Mouse (Mus musculus) hindbrain, embryonic 15.5 days (tissue): Measurements from ENCODE around the gene Neu2. TPM values are rescaled to one million over a fixed set of nuclear protein-coding genes. Genes with fewer than 3 reads are reported as not detected.
"Not testable (repeated sequence)": the region's sequence is repeated elsewhere in the genome, so short reads cannot be mapped to it uniquely, and the experiment has no call there.

Source experiments
- ATAC-seq: fragments of 200-750 bp; cut with Nextera tagmentation; 2 replicates; pipeline ENCODE4 v1.8.0; 2017; ENCODE audit warnings: low read depth, moderate number of reproducible peaks, moderate TSS enrichment; ENCODE audit not compliant: low FRiP score
- H3K27ac ChIP-seq: fragments of 300-500 bp; sonication (generic); replicated peaks from 2 replicates; pipeline ENCODE4 v1.5.1; 2015; ENCODE audit warnings: mild to moderate bottlenecking, inconsistent platforms
- H3K27me3 ChIP-seq: fragments of 300-500 bp; sonication (generic); 2 replicates; pipeline ENCODE4 v1.6.1; 2015; ENCODE audit warnings: control low read depth, inconsistent platforms
- H3K36me3 ChIP-seq: fragments of 300-500 bp; sonication (generic); 2 replicates; pipeline ENCODE4 v1.6.1; 2015; ENCODE audit warnings: control low read depth, inconsistent platforms
- H3K4me1 ChIP-seq: fragments of 300-500 bp; sonication (generic); replicated peaks from 2 replicates; pipeline ENCODE4 v1.6.1; 2015; ENCODE audit warnings: control low read depth, inconsistent platforms
- H3K4me2 ChIP-seq: fragments of 300-500 bp; sonication (generic); 2 replicates; pipeline ENCODE4 v1.6.1; 2015; ENCODE audit warnings: moderate library complexity, mild to moderate bottlenecking, inconsistent platforms
- H3K4me3 ChIP-seq: fragments of 300-500 bp; sonication (generic); 2 replicates; pipeline ENCODE4 v1.5.1; 2015; ENCODE audit warnings: mild to moderate bottlenecking, inconsistent platforms
- H3K9ac ChIP-seq: fragments of 300-500 bp; sonication (generic); 2 replicates; pipeline ENCODE4 v1.6.1; 2015; ENCODE audit warnings: inconsistent platforms
- H3K9me3 ChIP-seq: fragments of 300-500 bp; sonication (generic); 2 replicates; pipeline ENCODE4 v1.6.1; 2016; ENCODE audit warnings: control low read depth, inconsistent platforms
- WGBS: fragments of 180-500 bp; shearing (Covaris S2); methylation state at CpG from one replicate; pipeline ENCODE4 v1.1.7; 2015; 5-methylcytosine and 5-hydroxymethylcytosine counted together
- polyA plus RNA-seq: library from polyadenylated mRNA; unstranded; fragments of >200 nt; fragmentation: Nextera tagmentation; extraction: Ambion mirVana; gene quantifications from 2 replicates; pipeline ENCODE4 v1.2.1, GENCODE M21; 2015

Neu2 gene
- polyA plus RNA-seq = 0.43 and 0.73 TPM in 2 replicates

DNA sequence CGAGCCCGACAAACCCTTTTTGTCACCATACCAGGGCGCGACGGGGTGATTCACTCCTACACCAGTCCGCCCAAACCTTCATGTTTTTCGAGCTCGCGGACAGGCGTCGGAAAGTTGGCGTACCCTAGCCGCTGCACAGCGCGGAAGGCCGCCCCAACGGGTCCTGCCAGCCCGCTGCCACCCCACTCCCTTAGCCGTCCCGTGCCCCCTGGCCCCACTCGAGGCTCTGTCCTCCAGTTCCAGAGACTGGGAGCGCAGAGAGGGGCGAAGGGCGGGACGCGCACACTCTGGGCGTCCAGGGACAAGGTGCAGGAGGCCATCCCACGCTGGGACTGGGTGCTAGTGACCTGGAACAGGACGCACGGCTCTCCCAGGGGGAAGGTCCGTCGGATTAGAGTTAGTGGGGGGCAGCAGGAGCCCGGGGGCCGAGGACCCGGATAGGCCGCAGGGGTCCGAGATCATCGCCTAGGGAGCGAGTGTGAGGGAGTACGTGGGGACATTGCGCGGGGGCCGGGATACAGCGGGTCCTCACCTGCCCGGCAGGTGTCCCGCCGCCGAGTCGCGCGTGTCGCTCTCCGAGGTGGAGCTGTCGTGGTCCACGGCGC lies at the start of gene Neu2:
Neu2 (plus strand) TSS at position 329 of the 605 bp plus-strand sequence.
- Histone ChIP-seq H3K4me2 (peak within 1 kb of the TSS; percentile 87), H3K36me3 (no peaks in the 10 kb centered on the region), H3K4me1 (peaks cover 19% of the 10 kb centered on the region), H3K9ac (peak within 1 kb of the TSS; percentile 54), H3K27ac (0 out of 2 replicates have a peak within 1 kb of the TSS, but pooled peaks have one; percentile 37), H3K9me3 (no peaks in the 10 kb centered on the region), H3K4me3 (peak within 1 kb of the TSS; percentile 60), H3K27me3 (peaks cover 26% of the 10 kb centered on the region; the same call in 1 of the 2 replicates)
- 1% methylated on average over 56 of the region's 56 CpGs for WGBS
- ATAC-seq = peak; percentile 46

DNA sequence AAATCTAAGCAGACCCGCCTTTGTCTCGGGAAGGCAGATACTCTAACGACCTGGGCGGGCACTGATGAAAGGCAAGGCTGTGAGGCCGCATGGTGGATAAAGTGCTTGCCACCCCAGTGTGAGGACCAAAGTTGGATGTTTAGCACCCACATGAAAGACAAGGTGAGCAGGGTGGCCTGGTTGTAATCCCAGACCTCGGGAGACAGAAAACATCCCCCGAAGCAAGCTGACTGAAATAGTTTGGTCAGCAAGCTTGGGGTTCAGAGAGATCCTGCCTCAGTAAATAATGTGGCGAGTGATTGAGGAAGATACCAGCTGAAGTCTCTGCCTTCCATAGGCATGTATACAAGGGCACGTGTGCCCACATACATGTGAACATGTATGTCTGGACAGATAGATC lies 42.2 kb upstream of the Neu2 start:
- H3K4me1 ChIP-seq = no peaks in the 10 kb centered on the region
- H3K4me2 ChIP-seq = no peak overlapping the region
- H3K4me3 ChIP-seq = no peak overlapping the region
- H3K9ac ChIP-seq = no peak overlapping the region
- H3K9me3 ChIP-seq = no peaks in the 10 kb centered on the region
- H3K27ac ChIP-seq = no peak overlapping the region
- no peaks in the 10 kb centered on the region for H3K36me3 ChIP-seq
- ATAC-seq = no peak
- WGBS = 81% methylated on average over 9 of the region's 9 CpGs
- H3K27me3 ChIP-seq = no peaks in the 10 kb centered on the region

DNA sequence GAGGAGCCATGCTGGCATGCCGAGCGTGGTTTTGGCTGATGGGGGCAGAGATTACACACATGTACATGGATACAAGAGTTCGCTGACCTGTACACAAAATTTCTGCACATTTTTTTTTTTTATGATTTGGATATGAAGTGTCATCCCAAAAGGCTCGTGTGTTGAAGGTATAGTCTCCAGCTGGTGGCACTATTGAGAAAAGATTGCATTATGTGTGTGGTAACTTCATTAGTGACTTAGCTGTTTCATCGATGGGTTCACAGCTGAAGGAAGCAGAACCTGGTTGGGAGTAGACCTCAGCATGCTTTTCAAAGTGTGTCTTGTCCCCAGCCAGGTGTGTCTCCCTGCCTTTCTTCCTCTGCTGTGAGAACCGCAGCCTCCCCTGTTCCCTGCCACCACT lies 41.4 kb upstream of the Neu2 start:
- no peak overlapping the region for H3K4me3 ChIP-seq
- 73% methylated on average over 6 of the region's 6 CpGs for WGBS
- ATAC-seq = no peak
- no peaks in the 10 kb centered on the region for H3K36me3 ChIP-seq
- H3K27me3 ChIP-seq = no peaks in the 10 kb centered on the region
- H3K4me2 ChIP-seq = no peak overlapping the region
- H3K9me3 ChIP-seq = no peaks in the 10 kb centered on the region
- no peaks in the 10 kb centered on the region for H3K4me1 ChIP-seq
- H3K27ac ChIP-seq = no peak overlapping the region
- no peak overlapping the region for H3K9ac ChIP-seq

DNA sequence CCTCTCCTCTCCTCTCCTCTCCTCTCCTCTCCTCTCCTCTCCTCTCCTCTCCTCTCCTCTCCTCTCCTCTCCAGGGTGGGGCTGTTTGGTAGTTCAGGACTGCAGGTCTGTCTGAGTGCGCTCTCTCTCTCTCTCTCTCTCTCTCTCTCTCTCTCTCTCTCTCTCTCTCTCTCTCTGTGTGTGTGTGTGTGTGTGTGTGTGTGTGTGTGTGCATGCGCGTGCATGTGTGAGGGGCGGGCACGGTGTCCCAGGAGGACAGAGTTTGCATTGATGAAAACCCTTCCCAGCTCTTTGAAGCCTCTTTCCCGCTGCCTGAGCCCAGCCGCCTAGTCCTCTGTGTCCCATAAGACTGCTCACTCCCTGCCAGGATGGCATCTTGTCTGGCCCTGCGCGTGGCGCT lies 39.7 kb upstream of the Neu2 start, which contains the start of gene Snorc:
Snorc (plus strand) TSS at position 301 of the 400 bp plus-strand sequence.
- H3K4me3 ChIP-seq, H3K9me3 ChIP-seq, H3K27ac ChIP-seq, H3K27me3 ChIP-seq, H3K4me1 ChIP-seq, H3K9ac ChIP-seq, H3K4me2 ChIP-seq, ATAC-seq, H3K36me3 ChIP-seq: not testable (repeated sequence)
- WGBS = 24% methylated on average over 7 of the region's 10 CpGs

DNA sequence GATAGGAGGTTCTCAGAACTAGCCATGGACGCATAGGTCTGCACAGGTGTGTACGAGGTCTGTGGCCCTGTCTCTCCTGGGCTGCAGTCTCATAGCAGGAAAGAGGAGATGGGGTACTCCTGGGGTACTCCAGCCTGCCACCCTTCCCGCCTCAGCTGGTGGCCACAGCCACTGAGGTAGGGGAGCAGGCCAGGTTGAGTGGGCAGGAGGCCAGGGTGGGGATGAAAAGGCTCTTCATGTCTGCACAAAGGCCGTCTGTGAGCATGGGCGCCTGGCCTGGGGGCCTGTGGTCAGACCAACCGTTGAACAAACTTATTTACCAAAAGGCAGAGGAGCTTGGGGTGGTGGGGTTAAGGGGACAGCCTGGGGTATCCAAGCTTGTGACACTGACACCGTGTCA lies 37.8 kb upstream of the Neu2 start:
- ATAC-seq = no peak
- H3K9me3 ChIP-seq = no peaks in the 10 kb centered on the region
- no peak overlapping the region for H3K4me2 ChIP-seq
- no peaks in the 10 kb centered on the region for H3K36me3 ChIP-seq
- H3K27me3 ChIP-seq = peaks cover 17% of the 10 kb centered on the region; the same call in 1 of the 2 replicates
- peaks cover 10% of the 10 kb centered on the region for H3K4me1 ChIP-seq
- H3K4me3 ChIP-seq = no peak overlapping the region
- 75% methylated on average over 7 of the region's 7 CpGs for WGBS
- H3K9ac ChIP-seq = no peak overlapping the region
- H3K27ac ChIP-seq = no peak overlapping the region

DNA sequence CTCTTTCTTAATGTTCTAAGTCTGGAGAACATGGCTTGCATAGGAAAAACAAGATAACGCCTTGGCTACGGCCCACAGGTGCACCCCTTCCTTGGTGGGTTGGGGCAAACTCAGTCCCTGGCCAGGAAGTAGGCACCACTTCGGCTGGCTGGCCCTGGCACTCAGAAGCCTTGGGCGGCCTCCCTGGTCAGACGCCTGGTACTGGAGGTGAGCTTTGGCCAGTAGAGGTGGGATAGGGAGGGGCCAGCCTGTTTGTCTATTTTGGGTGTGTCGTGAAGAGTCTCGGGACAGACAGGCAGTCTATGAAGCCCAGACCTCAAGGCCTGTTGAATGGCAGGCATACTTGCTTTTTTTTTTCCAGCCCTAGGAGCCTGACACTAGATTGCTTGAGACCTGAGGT lies 37.1 kb upstream of the Neu2 start:
- no peaks in the 10 kb centered on the region for H3K36me3 ChIP-seq
- no peak overlapping the region for H3K27ac ChIP-seq
- peaks cover 17% of the 10 kb centered on the region; the same call in 1 of the 2 replicates for H3K27me3 ChIP-seq
- no peaks in the 10 kb centered on the region for H3K9me3 ChIP-seq
- H3K9ac ChIP-seq = no peak overlapping the region
- H3K4me1 ChIP-seq = peaks cover 10% of the 10 kb centered on the region
- no peak for ATAC-seq
- no peak overlapping the region for H3K4me3 ChIP-seq
- H3K4me2 ChIP-seq = no peak overlapping the region
- 89% methylated on average over 7 of the region's 7 CpGs for WGBS

DNA sequence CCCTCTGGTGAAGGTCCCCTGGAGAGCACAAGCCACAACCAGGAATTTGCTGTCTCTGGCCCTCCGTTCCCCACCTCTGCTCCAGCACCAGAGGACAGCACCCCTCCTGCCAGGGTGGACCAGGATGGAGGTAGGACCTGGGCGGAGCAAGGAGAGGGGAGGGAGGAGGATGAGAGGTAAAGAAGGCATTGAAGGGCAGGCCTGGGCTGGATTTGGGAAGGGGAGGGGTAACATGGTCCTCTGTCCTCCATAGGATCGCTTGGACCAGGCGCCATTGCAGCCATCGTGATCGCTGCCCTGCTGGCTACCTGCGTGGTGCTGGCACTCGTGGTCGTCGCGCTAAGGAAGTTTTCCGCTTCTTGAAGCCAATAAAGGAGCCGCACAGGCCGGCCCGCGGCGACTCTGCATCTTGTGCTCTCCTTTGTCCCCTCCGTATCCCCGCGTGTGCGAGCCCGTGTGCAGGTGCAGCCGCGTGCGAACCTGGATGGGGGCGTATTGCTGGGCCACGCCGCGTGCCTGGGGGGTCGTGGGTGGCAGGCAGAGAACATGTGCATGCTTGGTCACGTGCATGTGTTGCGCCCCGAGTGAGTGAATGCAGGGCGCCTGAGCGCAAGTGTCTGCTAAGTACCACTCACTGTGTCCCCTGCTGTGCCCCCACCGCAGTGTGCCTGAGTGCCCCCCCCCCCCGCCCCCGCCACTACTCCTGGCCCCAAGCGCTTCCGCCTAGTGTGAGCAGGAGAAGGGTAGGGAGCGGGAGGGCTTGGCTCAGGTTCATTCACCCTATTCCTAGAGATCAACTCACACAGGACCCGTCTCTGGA lies 34.4 kb upstream of the Neu2 start:
- H3K9ac ChIP-seq = peak overlapping the region; percentile 51
- WGBS = 1% methylated on average over 41 of the region's 42 CpGs
- H3K36me3 ChIP-seq = no peaks in the 10 kb centered on the region
- H3K4me3 ChIP-seq = peak overlapping the region; percentile 43
- H3K4me1 ChIP-seq = peaks cover 10% of the 10 kb centered on the region
- no peaks in the 10 kb centered on the region for H3K9me3 ChIP-seq
- peak overlapping the region; percentile 97 for H3K4me2 ChIP-seq
- no peak overlapping the region for H3K27ac ChIP-seq
- peak; percentile 45 for ATAC-seq
- peaks cover 17% of the 10 kb centered on the region; the same call in 1 of the 2 replicates for H3K27me3 ChIP-seq

DNA sequence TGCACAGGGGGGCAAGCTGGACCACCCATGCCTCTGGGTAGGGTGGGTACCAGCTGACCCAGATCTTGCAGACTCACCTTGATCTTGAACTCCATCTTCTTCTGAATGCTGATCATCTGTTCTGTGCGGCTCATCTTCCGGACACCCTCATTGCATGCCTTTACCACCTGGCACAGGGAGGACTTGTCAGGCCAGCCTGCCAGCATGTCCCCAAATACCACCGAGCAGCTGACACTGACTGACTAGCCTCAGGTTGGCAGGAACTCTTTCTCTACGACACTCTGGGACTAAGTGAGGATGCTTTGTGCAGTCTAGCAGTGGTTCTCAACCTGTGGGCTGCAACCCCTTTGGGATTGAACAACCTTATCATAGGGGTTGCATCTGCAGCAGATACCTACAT lies 27.1 kb upstream of the Neu2 start:
- Histone ChIP-seq H3K4me2 (no peak overlapping the region), H3K36me3 (no peaks in the 10 kb centered on the region)
- 88% methylated on average over 4 of the region's 4 CpGs for WGBS

DNA sequence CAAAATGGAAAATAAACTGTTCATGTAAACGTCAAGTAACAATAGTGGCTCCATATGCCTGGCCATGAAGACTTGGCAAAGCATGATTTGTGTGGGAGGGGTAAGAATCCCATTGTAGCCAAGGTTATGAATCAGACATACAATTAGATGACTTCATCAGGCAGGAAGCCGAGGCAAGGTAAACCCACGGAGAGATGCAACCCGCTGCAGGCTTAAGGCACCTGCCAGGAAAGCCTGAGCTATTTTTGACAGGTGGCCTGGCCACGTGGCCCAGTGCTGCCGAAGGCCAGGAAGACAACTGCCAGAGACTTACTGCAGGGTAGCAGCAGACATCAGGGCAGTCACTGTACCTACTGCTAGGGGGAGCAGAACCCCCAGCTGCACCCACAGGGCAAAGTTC lies 23.3 kb upstream of the Neu2 start:
- WGBS = 67% methylated on average over 6 of the region's 6 CpGs
- Histone ChIP-seq H3K4me3 (no peak overlapping the region), H3K9me3 (no peaks in the 10 kb centered on the region), H3K36me3 (0 out of 2 replicates have a peak, but pooled peaks cover 5% of the 10 kb centered on the region), H3K27me3 (no peaks in the 10 kb centered on the region), H3K4me1 (no peaks in the 10 kb centered on the region), H3K9ac (no peak overlapping the region), H3K4me2 (no peak overlapping the region), H3K27ac (no peak overlapping the region)
- no peak for ATAC-seq

More for the DNA sequence above, 27.1 kb upstream of the Neu2 start:
- H3K9me3 ChIP-seq = no peaks in the 10 kb centered on the region
- ATAC-seq = no peak
- H3K4me3 ChIP-seq = no peak overlapping the region
- H3K27ac ChIP-seq = no peak overlapping the region
- H3K4me1 ChIP-seq = no peaks in the 10 kb centered on the region
- H3K27me3 ChIP-seq = no peaks in the 10 kb centered on the region
- no peak overlapping the region for H3K9ac ChIP-seq

DNA sequence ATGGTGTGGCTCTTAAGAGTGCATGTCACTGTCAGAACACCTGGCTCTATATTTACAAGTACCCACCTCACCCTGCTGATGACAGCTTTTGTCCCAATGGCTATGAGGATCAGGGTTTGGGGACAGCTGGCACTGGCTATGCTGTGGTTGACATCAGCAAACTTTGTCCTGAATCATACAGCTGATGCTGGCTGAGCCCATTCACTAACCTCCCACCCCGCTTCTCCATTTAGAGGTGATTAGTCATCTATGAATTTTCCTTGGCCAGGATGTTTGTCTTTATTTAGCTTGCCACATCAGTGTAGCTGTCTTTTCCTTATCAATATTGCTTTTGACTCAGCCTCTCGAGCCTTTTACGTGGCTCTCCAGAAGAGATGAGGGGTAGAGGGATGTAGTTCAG lies 17.4 kb upstream of the Neu2 start:
- Histone ChIP-seq H3K27me3 (no peaks in the 10 kb centered on the region), H3K9me3 (no peaks in the 10 kb centered on the region), H3K36me3 (0 out of 2 replicates have a peak, but pooled peaks cover 5% of the 10 kb centered on the region), H3K4me1 (no peaks in the 10 kb centered on the region), H3K4me2 (no peak overlapping the region), H3K9ac (no peak overlapping the region), H3K4me3 (no peak overlapping the region), H3K27ac (no peak overlapping the region)
- no peak for ATAC-seq
- WGBS = 82% methylated on average over 3 of the region's 3 CpGs

DNA sequence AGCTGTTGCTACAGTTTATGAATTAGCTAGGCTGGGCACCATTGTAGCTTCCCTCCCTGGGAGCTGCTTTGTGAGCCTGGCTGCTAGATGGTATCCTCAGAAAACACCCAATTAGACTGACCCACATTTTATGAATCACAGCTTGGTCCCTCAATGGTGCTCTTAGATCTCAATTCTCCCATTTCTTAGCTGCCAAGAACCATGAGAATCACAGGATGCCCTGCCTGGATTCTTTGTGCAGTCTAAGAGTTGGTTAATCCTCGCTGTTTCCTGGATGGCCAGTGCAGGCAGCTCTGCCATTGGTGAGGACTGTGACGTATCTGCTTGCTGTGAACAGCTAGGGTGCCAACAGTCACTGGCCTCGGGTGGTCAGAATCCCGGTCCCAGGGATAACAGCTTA lies 16.1 kb upstream of the Neu2 start:
- Histone ChIP-seq H3K4me3 (no peak overlapping the region), H3K4me1 (no peaks in the 10 kb centered on the region)
- ATAC-seq = no peak

DNA sequence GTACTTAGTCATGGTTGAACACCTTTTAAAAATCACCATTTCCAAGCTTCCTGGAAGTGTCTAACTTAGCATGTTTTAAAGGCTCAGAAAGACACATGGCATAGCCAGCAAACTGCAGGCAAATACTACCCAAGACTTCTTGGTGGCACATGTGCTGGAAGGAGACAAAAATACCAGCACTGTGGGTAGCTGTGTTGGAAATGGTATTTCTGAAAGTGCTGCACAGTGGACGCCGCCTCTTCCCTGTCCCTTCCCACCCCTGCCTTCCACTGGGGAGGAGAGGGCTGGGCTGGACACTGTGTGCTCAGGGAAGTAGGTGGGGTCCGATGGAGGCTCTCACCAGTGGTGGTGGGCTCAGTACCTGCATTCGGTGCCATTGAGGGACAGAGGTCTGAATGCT lies 4.2 kb upstream of the Neu2 start:
- Histone ChIP-seq H3K9ac (no peak overlapping the region), H3K4me1 (peaks cover 13% of the 10 kb centered on the region), H3K36me3 (no peaks in the 10 kb centered on the region), H3K9me3 (no peaks in the 10 kb centered on the region), H3K4me2 (no peak overlapping the region), H3K4me3 (no peak overlapping the region), H3K27ac (no peak overlapping the region), H3K27me3 (peaks cover 16% of the 10 kb centered on the region; the same call in 1 of the 2 replicates)
- 100% methylated on average over 4 of the region's 4 CpGs for WGBS
- ATAC-seq = no peak

More for the DNA sequence above, 16.1 kb upstream of the Neu2 start:
- Histone ChIP-seq H3K27ac (no peak overlapping the region), H3K9ac (no peak overlapping the region), H3K9me3 (no peaks in the 10 kb centered on the region), H3K27me3 (no peaks in the 10 kb centered on the region), H3K4me2 (no peak overlapping the region), H3K36me3 (no peaks in the 10 kb centered on the region)
- whole genome bisulfite sequencing = 87% methylated on average over 4 of the region's 4 CpGs
